Mouse (Mus musculus): ENCODE measurements around the gene Gm5460.

The Gm5460 gene

GRCm38 (mm10) chr14:34077222-34077621 lies 60.7 kb downstream of the Gm5460 start:
- no peak for DNase-seq (ENCODE audit: low read depth)

DNA sequence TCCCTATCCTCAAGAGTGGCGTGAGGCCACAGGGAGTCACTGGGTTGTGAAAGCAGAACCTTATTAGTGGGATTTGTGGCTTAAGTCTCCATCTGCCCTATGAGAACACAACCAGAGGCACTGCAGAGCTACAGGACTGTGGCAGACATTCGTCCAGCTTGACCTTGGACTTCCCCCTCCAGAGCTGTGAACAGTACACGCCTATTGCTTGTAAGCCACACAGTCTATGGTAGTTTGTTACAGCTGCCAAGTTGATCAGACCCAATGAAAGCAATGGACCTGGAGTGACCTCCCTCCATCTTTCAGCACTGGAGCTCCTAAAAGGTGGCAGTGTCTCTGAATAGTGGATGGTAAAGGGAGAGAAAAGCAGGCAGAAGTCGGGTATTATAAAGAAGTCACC lies 61.7 kb downstream of the Gm5460 start:
- no peak for DNase-seq (ENCODE audit: low read depth)

- peak; percentile 14 for DNase-seq (ENCODE audit: low read depth)
Observed at GRCm38 (mm10) chr14:34080321-34080997, 63.9 kb downstream of the Gm5460 start.

DNA sequence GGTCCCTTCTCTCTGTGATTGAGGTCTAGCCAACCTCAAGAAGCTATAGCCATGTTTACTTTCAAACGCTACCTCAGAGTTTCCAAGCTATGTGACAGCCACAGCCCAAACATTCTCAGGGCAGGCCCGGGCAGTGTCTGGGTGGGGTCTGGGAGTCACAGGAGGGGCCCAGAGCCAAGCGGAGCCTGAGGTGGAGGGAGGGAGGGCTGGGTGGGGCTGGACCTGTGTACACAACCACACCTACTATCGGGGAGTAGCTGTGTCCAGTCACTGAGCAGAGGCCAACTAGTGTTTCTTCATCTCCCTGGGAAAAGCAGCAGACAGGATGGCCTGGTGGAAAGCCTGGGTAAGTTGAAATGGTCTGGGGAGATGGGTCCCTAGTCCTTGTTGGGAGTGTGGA lies 69.2 kb downstream of the Gm5460 start, which contains the start of gene Anxa8:
Anxa8 (plus strand) TSS at position 251 of the 400 bp plus-strand sequence.
- DNase-seq (ENCODE audit: low read depth) = no peak

DNA sequence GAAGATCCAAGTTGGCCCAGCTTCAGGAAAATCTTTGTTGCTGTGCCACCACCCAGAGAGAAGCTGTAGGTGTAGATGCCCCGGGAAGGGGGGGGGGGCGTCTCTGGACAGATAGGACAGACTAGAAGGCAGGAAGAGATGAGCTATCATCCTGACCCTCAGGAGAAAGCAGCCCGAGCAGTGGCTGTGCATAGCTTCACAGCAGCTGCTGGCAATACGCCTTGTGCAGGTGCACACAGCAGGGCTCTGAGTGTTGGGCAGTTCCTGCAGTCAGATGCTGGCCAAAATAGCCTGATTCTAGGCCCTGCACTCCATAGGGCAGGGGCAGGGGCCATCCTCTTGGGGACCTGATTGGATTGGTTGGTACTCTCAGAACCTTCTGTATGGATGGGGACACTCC lies 70.2 kb downstream of the Gm5460 start:
- DNase-seq (ENCODE audit: low read depth) = no peak

- DNase-seq (ENCODE audit: low read depth) = no peak
Observed at GRCm38 (mm10) chr14:34087856-34088398, 71.4 kb downstream of the Gm5460 start.

DNA sequence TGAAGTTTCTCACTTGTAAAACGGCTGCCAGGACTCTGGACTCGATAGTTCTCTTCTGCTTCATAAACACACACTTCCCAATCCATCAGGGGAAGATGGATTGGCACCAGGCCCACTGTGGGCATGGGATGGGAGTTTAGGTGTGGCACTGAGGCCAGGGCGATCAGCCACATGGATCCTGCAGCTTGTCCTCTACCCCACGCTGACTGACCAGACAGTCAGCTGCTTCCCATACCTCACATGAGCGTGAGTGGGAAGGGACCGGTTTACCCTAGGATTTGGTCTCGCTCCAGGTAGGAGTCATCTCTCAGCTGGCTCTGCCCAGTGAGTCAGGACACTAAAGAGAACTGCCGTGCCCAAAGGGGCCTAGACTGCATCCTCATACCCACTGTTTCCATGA lies 73.2 kb downstream of the Gm5460 start:
- DNase-seq (ENCODE audit: low read depth) = no peak

DNA sequence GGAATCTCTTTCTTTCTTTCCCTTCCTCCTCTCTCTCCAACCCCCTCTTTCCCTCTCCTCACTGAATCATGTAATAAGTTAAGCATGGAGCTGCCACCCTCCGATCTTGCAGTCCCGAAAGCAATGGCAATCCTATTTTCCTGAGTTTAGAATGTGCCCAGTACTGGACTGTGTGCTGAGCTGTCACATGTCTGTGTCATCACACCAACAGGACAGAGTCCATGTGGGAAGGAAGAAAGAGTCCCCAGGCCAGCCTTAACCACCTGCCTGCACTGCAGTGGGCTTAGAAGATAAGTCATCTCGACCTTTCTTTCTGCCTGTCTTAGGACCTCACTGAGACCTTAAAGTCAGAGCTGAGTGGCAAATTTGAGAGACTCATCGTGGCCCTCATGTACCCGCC lies 74.9 kb downstream of the Gm5460 start:
- DNase-seq (ENCODE audit: low read depth) = no peak

GRCm38 (mm10) chr14:34092856-34093255 lies 76.3 kb downstream of the Gm5460 start:
- no peak for DNase-seq (ENCODE audit: low read depth)

GRCm38 (mm10) chr14:34096161-34096560 lies 79.6 kb downstream of the Gm5460 start:
- DNase-seq (ENCODE audit: low read depth) = no peak
